Mouse (Mus musculus) ovary, postnatal 36 days (tissue): ENCODE measurements around the gene Prlhr.

ENCODE experiments used
- DNase-seq: peaks from one replicate; pipeline ENCODE4 v3.0.0; 2022; ENCODE audit warnings: low spot score, mixed read lengths

The Prlhr gene

DNA sequence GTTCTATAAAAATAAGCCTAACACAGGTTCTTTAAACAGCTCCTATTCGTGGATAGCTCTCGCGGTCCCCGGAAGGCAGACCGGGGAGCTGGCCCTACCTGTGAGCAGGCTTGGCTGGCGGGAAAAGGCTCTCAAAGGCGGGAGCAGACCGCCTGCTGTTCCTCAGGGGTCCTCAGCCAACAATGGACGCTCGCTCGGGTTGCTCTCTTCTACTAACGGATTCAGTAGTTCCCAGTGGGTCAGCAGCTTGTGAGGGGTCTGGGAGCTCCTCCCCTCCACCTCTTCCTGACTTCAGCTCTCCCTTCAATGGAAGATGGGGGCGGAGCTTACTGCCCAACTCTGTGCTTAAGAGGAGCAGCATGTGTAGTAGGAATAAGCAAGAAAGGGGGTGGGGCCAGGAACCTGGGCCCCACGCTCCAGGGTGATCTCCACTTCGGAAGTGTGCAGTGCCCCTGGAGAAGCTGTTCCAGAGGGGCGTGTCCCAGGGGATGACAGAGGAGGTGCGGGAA, at the start of gene Prlhr:
TSS of gene Prlhr (minus strand) at position 51 of the 509 bp plus-strand sequence.
- DNase-seq = no peak

GRCm38 (mm10) chr19:60515064-60515463, 47.0 kb upstream of the Prlhr start:
- no peak for DNase-seq

- DNase-seq = peak; percentile 18
These were observed 45.3 kb upstream of the Prlhr start for GRCm38 (mm10) chr19:60513431-60513830.

GRCm38 (mm10) chr19:60500209-60500608, 32.1 kb upstream of the Prlhr start:
- no peak for DNase-seq

DNA sequence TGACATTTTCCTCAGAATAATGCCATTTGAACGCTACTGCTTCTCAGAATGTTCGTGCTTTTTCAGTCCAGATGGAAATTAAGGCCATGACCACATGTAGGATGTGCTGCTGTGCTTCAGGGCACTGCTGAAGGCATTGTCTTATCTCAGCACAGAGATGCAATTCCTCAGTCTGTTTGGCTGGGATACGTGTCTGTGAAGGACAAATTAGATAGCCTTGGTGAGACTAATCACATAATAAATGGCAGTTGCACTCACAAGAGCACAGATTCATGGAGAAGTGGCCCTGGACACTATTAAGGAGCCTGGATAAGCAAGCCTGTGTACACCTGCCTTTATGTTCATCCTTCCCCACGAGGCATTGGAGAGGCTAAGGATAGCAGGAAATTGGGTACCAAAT, 29.1 kb upstream of the Prlhr start:
- no peak for DNase-seq

- DNase-seq = no peak
These were observed 27.7 kb upstream of the Prlhr start for GRCm38 (mm10) chr19:60495772-60496171.

- DNase-seq = no peak
These were observed 21.5 kb upstream of the Prlhr start for GRCm38 (mm10) chr19:60489566-60489965.

DNA sequence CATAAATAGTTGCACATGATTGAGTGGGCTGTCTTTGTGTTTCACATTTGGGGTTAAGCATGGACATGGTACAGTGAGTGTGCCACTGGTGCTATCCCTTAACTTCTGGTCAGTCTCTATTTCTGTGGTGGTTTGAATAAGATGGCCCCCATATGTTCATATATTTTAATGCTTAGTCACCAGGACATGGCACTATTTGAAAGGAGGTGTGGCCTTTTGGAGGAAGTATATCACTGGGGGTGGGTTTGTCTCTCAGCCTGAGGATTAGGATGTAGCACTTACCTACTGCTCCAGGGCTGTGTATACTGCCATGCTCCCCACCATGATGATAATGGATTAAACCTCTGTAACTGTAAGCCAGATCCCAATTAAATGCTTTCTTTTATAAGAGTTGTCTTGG, 17.2 kb upstream of the Prlhr start:
- DNase-seq = no peak

GRCm38 (mm10) chr19:60478859-60479258, 10.8 kb upstream of the Prlhr start:
- no peak for DNase-seq

- no peak for DNase-seq
These were observed 9.7 kb upstream of the Prlhr start for GRCm38 (mm10) chr19:60477788-60478187.

- DNase-seq = peak; percentile 62
These were observed 742 bp upstream of the Prlhr start for GRCm38 (mm10) chr19:60468846-60469245.

GRCm38 (mm10) chr19:60467588-60468007, 506 bp downstream of the Prlhr start:
- no peak for DNase-seq

GRCm38 (mm10) chr19:60466953-60467570, 1.0 kb downstream of the Prlhr start:
- peak; percentile 64 for DNase-seq

GRCm38 (mm10) chr19:60465726-60466125, 2.4 kb downstream of the Prlhr start:
- DNase-seq = no peak

DNA sequence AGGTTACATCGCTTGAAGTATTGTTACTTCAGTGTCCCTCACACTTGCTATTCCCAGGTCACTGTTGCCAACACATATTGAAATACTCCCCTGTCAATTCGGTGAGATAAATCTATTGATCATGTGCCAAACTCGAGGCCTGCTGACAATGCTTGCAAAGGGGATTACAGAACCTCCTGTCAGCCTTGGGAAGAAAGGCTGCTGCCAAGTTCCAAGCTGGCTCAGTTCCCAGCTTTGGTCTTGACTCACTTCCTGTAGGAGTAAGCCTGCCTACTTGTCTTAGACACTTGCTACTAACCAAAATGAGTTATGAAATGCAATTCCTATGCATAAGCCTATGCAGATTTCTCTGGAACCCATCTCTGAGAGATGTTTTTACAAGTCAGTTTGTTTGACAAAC, 4.2 kb downstream of the Prlhr start:
- peak; percentile 58 for DNase-seq

DNA sequence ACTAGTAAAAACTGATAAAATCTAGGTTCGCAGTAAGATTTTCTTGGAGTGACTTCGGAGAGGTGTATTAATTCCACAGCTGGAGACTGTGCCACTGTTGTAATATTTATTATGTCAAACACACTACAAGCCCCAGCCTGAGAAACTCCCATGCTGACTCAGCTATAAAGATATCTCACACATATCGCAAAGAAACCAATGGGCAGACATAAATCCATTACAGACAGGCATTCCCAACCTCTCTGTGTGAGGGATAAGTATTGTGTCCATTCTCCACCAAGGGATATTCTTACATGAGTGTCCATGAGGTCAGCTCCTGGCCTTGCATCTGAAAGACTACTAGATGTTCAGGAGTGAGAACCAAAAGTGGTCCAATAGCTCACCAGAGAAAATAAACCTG, 4.7 kb downstream of the Prlhr start:
- DNase-seq = no peak

- no peak for DNase-seq
These were observed 6.6 kb downstream of the Prlhr start for GRCm38 (mm10) chr19:60461476-60461875.

GRCm38 (mm10) chr19:60459680-60460079, 8.4 kb downstream of the Prlhr start:
- no peak for DNase-seq

- no peak for DNase-seq
These were observed 9.0 kb downstream of the Prlhr start for GRCm38 (mm10) chr19:60459071-60459470.

DNA sequence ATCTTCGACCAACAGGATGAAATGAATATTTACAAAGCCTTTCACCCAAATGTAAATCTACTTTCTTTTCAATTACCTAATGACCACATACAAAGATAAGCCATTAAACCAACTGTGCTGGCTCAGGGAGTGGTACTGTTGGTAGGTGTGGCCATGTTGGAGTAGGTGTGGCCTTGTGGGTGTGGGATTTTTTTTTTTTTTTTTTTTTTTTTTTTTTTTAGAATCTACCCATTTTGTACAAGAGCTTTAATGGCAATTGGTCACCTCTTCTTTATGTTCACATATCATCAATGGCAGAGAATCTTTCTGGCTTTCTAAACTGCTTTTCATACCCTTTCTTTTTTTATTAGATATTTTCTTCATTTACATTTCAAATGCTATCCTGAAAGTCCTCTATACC, 12.3 kb downstream of the Prlhr start:
- DNase-seq = no peak

DNA sequence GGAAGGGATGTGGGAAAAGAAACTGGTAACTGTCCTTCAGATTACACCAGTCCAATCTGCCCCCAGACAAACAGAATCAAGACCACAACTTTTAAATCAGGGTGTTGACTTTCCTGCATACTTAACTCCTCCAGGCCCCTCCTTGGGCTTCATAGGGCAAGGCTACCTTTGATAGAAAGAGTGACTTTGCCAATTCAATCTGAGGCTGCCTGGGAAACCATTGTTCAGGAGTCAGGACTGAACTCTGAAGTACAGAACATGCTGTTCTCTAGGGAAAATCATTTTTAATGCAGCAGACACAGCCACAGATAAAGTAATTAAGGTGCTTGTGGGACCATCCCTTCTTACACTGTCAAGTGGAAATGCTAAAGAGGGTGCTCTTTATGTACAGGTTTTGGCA, 27.6 kb downstream of the Prlhr start:
- DNase-seq = no peak

- no peak for DNase-seq
These were observed 28.0 kb downstream of the Prlhr start for GRCm38 (mm10) chr19:60440083-60440482.

DNA sequence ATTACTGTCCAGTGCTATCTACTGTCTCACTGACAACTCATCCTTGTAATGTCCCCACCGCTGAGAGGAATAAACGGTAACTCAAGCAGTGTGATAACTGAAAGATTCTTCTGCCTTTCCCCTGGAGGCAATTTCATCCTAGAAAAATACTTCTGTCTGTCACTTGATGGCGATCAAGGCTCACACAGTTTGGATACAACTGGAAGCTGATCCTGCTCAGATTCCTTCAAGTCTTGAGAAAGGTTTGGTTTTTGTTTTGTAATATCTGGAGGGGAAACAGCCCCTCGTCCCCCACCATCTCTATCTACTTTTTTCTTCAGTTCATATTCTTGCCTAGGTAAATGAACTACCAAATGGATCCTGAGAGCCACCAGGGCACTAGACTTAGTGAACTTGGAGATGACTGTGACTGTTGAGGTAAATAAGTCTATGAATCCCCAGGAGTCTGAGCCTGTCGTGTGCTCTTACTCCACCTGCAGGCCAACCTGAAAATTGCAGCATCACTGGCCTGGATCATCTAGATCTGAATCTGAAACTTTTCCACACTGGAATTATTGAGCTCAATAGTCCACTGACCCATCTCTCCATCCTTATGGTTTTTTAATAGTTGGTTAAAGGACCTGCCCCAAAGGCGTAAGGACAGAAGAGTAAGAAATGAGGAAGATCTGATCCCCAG, 30.4 kb downstream of the Prlhr start:
- DNase-seq = peak; percentile 14
